Mouse (Mus musculus) heart, postnatal 25 days (tissue): Measurements from ENCODE around the gene Gm8298. TPM values are rescaled to one million over a fixed set of nuclear protein-coding genes. Genes with fewer than 3 reads are reported as not detected.
"Not testable (repeated sequence)": the region's sequence is repeated elsewhere in the genome, so short reads cannot be mapped to it uniquely, and the experiment has no call there.

Experiments
- DNase-seq: peaks from one replicate; pipeline ENCODE4 v3.0.0; 2022; ENCODE audit warnings: low spot score
- intact Hi-C: fragments of 180-260 bp; cut with DNase I; formaldehyde crosslinking; loops from one replicate; pipeline ENCODE4 v1.15.1; 2025
- total RNA-seq, 2 experiments: library from RNA; stranded (reverse); gene quantifications; 2 replicates each; pipeline ENCODE4 v1.2.3; 2021

The Gm8298 gene
- not detected for total RNA-seq

DNA sequence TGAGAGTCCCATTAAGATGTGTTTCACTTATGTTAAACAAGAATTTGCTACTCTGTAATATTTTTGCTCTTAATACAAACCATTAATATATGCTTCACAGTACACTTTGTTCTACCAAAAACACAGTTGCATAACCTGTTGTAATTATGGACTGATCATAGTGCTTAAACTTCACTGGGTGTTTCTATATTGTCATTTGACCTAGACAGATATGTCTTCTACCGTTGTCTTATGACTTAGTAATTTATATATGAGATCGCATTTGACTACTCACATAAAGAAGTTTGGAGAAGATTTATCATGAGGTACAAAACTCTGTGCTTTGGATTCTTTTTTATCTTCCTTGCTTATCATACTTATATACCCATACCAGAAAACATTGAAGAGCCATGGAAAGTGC is at the start of gene Gm8298:
TSS of gene Gm8298 (plus strand) at position 301 of the 400 bp plus-strand sequence.
- no peak for DNase-seq
- intact Hi-C loops = no loop called here

DNA sequence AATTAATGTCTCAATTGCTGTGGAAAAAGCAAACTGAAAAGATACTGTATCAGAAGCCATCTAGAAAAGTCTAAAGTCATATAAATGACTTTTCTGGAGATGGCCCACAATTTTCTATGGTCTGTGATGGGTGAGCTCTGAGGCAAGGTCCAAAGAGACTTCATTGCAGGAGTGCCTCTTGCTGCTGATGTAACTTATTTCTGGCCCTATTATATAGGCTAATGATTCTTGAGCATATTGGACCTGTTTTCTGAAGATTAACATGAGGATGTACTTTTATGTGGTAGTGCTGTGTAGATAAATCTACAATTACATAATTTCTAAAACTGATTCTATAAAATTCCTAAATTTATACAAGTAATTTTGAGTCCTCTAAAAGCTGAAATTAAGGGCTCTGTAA is 47.7 kb upstream of the Gm8298 start:
- intact Hi-C loops = no loop called here
- DNase-seq = no peak

- no peak for DNase-seq
- intact Hi-C loops = loop anchor here (2.0 to 5.0 kb wide), 3 partner anchors 186 to 892 kb away; no protein-coding TSS in a partner anchor
Measured at GRCm38 (mm10) chr3:59870765-59871164, 9.9 kb downstream of the Gm8298 start.

DNA sequence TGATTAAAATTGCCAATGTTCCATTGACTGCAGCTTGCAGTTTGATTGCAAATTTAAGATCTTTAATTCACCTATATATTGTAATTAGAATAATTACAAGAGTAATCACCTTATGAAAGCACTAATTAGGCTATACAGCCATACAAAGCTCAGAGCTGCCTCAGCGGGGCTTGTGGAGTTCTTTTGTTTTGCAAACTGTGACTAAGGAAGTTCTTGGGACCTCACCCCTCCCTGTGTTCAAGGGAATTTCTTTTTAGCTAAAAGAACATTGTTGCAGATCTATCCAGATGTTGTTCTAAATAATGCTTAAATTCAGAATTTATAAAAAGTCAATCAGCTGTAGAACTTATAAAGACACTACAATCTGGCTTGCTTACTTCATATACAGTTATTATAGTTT is 16.8 kb downstream of the Gm8298 start:
- DNase-seq, intact Hi-C loops: not testable (repeated sequence)

DNA sequence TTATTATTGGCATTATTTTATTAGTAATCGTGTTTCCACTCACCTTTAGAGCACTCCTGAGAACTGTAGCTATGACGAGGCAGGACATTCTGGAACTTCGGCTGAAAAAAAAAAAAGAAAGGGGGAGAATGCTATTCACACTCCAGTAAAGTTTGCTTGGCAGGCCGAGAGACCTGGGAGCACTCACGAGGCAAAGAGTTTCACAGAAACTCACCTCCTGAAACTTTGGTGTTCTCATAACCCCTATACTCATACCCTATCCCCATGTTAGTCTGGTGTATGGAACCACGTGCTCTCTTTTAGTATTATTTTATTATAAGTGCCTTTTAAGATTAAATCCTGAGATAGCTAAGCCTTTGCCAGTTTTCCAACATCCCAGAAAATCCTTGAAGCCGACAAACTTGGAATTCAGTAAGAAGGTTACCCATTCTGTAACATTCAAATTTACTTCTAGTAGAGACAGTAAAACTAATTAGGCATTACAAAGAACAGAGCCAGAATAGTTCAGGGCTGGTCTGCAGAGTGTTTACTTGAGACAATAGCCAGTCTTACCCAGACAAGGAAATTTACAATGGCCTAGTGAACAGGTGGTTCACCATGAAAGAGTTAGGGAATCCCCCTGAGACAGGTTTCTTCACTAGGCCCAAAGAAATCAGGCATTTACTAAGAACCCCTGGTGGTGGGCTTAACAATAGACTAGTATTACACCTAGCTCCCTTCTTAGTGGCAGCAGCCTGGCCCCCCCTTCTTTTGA is 19.1 kb downstream of the Gm8298 start:
- intact Hi-C loops, DNase-seq: not testable (repeated sequence)

DNA sequence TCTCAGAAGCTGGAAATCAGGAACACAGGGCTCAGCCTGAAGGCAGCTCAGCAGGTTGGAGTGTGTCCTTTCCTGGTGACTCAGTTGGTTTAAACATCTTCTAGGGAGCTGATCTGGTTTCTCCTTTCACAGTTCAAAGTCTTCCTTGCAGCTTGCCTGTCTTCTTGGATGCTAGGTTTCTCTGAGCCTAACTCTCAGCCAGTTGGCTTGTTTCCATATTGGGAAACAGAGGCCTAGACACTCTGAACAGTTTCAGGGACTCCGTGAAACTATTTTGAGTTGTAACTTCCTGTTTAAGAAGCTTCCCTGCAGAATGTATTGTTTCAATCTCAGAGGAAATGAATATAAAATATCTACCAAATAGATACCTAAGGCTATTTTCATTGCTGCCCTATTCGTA is 32.4 kb downstream of the Gm8298 start:
- intact Hi-C loops = no loop called here
- DNase-seq = no peak

DNA sequence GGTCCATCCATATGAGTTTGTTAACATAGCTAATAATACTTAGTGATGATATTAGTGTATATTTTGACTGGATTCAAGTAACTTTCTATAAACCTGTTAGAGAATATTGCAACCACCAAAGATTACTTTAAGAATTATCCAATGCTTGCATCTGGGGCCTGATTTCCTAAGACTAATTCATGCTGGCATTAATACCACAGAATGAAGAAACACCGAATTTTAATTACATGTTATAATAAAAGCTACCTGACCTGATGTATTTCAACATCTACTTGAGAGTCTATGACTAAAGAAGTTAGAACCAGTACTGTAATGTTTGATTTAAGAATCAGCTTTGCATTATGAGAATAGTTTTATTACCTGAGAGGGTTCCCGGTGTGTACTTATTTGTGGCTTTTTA is 64.1 kb downstream of the Gm8298 start, which contains the start of gene C130079G13Rik:
TSS of gene C130079G13Rik (plus strand) at position 301 of the 400 bp plus-strand sequence.
- DNase-seq = no peak
- intact Hi-C loops = no loop called here

Other genes with a start within 250 kb of the Gm8298 start
- not detected for gene Gm5538, start 131.3 kb upstream of the Gm8298 start, total RNA-seq
- not detected for gene C130079G13Rik, start 64.2 kb downstream of the Gm8298 start, total RNA-seq
- gene Aadacl2, start 145.7 kb downstream of the Gm8298 start, total RNA-seq = not detected
- not detected for gene Aadac, start 164.7 kb downstream of the Gm8298 start, total RNA-seq
- not detected for gene Sucnr1, start 220.8 kb downstream of the Gm8298 start, total RNA-seq